Mouse (Mus musculus) granulocyte monocyte progenitor cell, adult 5-6 weeks (primary cell): ENCODE measurements around the gene Ppp6c. TPM values are rescaled to one million over a fixed set of nuclear protein-coding genes. Genes with fewer than 3 reads are reported as not detected.

Experiments
- ATAC-seq: replicated peaks from 2 replicates; pipeline ENCODE4 v1.8.0; 2016; ENCODE audit warnings: mild to moderate bottlenecking, moderate TSS enrichment, inconsistent platforms; ENCODE audit not compliant: poor library complexity, severe bottlenecking
- total RNA-seq, 2 experiments: library from RNA; stranded (forward) in 1 of 2; stranded (reverse) in 1 of 2; fragments of 200-712, 200-1000 nt in 1 of 2; fragments of >200 nt in 1 of 2; fragmentation: Nextera tagmentation in 1 of 2; gene quantifications; 2 replicates each; pipeline ENCODE4 v1.2.3; 2014 to 2017

Ppp6c gene
- total RNA-seq, 2 experiments from 2014 or later, result 70.4 to 91.3 TPM

- ATAC-seq, result no peak
Measured at GRCm38 (mm10) chr2:39146469-39146868, 79.8 kb downstream of the Ppp6c start.

Other genes starting within 250 kb of the Ppp6c start
- 0.53 and 0.84 TPM in 2 replicates for gene Wdr38, start 229.0 kb downstream of the Ppp6c start, total RNA-seq (2014; fragmentation: Nextera tagmentation)
- gene Wdr38, start 229.0 kb downstream of the Ppp6c start, total RNA-seq (2017), result 0.09 and 0.15 TPM in 2 replicates
- gene Arpc5l, start 221.1 kb downstream of the Ppp6c start, total RNA-seq (2014; fragmentation: Nextera tagmentation), result 71.2 and 74.7 TPM in 2 replicates
- 59.5 and 65.2 TPM in 2 replicates for gene Arpc5l, start 221.1 kb downstream of the Ppp6c start, total RNA-seq (2017)
- gene Rpl35, start 220.8 kb downstream of the Ppp6c start, total RNA-seq (2014; fragmentation: Nextera tagmentation), result 1,205 and 1,260 TPM in 2 replicates
- gene Rpl35, start 220.8 kb downstream of the Ppp6c start, total RNA-seq (2017), result 1,673 and 1,927 TPM in 2 replicates
- 13.0 and 15.7 TPM in 2 replicates for gene Golga1, start 160.9 kb downstream of the Ppp6c start, total RNA-seq (2014; fragmentation: Nextera tagmentation)
- gene Golga1, start 160.9 kb downstream of the Ppp6c start, total RNA-seq (2017), result 13.8 and 17.2 TPM in 2 replicates
- 6.5 and 13.0 TPM in 2 replicates for gene Scai, start 35.7 kb downstream of the Ppp6c start, total RNA-seq (2014; fragmentation: Nextera tagmentation)
- 4.4 and 7.2 TPM in 2 replicates for gene Scai, start 35.7 kb downstream of the Ppp6c start, total RNA-seq (2017)